Mouse (Mus musculus) ES-Bruce4 (cell line): Measurements from ENCODE around the gene Pitpnm1.

Source experiments
- EP300 ChIP-seq: IDR thresholded peaks from 2 replicates; pipeline ENCODE4 v1.6.1; 2011; ENCODE audit warnings: low read depth, low read length; ENCODE audit not compliant: insufficient read depth
- POLR2A ChIP-seq: IDR thresholded peaks from one replicate; pipeline ENCODE4 v1.8.1; 2011; ENCODE audit warnings: low read length; ENCODE audit not compliant: insufficient read depth

GRCm38 (mm10) chr19:4162646-4163542 is 63.1 kb downstream of the Pitpnm1 start, which contains the start of gene Rps6kb2:
- no peak for TF ChIP-seq POLR2A
- TF ChIP-seq EP300, result no peak
